Mouse (Mus musculus) layer of hippocampus, adult 9-11 months (tissue): ENCODE results near the gene Cmc1.
A peak's percentile ranks its signal among the peaks of the same experiment; 100 is the strongest.
"Not testable (repeated sequence)": the region's sequence is repeated elsewhere in the genome, so short reads cannot be mapped to it uniquely, and the experiment has no call there.

ENCODE experiments used
- DNase-seq: peaks from one replicate; pipeline ENCODE4 v3.0.0; 2022

Cmc1 gene

DNA sequence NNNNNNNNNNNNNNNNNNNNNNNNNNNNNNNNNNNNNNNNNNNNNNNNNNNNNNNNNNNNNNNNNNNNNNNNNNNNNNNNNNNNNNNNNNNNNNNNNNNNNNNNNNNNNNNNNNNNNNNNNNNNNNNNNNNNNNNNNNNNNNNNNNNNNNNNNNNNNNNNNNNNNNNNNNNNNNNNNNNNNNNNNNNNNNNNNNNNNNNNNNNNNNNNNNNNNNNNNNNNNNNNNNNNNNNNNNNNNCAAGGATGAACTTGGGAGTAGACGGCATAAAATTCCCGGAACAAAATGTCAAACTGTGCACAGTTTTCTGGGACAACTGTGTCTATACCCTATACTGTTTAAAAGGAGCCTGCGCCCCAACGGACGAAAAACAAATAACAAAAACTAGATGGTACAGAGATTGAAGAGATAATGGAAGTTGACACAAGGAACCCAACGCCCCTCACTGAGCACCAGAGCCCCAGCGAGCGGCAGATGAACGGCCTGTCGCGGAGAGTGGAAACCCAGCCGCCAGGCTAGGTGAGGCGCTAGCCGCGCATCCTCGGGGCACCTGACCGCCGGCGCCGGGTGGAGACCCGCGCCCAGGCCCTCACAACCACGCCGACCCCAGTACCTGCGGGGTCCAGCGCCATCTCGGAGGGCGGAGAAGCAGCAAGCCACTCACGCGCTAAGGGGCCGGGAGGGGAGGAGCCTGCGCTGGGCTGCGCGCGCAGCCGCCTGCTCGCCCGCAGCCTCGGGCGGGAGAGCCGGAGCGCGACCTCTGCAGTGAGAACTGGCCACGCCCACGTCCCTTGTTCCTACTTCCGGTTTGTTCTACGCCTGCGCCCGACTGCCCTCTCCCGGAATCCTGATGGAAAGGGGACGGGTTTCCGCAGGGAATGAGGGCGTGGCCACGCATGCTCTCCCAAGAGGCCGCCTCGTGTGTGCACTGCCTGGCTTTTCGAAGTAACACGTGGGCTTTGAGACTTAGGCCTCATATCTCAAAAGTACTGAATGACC lies at the start of gene Cmc1:
Gene Cmc1, minus strand, starts transcription at position 771 of the 996 bp plus-strand sequence.
- DNase-seq: peak; percentile 97

- no peak for DNase-seq
These were observed 48.6 kb upstream of the Cmc1 start for GRCm38 (mm10) chr9:118198557-118198956.

DNA sequence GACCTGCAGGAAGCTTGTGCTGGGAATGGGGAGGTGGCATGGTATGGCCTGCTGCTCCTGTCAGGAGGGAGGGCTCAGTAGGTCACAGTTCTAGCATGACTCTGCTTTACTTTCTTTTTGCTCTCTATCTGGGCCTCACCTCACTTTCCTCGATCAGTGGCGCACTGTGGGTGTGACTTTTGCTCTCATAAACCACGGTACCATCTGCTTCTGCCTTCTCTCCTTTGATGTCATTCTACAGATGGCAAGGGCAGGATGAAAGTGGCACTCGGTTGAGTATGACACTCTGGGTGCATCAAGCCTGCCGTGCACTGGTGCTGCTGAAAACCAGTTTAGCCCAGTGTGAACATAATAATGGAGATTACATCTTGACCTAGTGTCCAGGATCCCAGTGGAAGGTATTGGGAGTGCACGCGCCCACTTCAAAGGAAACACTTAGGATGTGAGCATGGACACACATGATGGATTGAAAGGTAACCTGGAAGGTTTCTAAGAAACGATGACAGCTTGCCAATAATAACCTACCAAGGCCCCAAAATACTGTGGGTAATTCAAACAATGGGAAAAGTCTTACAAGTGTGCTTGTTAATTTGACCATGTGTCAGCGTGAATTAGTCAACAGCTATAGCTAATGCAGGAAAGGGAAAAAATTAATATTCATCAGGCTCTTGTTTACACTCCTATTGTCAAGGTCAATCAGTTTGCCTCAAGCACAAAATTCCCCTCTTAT lies 46.8 kb upstream of the Cmc1 start:
- no peak for DNase-seq

- no peak for DNase-seq
These were observed 43.3 kb upstream of the Cmc1 start for GRCm38 (mm10) chr9:118193263-118193662.

DNA sequence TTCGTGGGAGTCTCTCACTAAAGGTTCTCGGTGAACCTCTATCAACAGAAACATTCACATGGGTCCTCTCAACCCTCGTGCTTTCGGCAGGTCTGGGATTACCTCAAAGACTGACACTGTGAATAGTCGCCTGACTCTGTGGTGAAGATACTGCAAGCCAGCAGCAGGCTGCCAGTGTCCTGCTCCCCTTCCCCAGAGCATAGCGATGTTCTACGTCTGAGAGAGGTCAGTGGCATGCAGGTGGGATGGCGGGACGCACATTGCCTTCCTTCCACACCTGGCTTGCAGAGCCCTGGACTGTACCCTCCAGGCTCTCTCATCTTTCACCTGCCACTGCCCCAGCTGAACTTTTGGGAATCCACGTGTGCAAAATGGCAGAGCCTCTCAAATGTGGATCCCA lies 41.3 kb upstream of the Cmc1 start:
- DNase-seq: no peak

- no peak for DNase-seq
These were observed 38.4 kb upstream of the Cmc1 start for GRCm38 (mm10) chr9:118188374-118188773.

DNA sequence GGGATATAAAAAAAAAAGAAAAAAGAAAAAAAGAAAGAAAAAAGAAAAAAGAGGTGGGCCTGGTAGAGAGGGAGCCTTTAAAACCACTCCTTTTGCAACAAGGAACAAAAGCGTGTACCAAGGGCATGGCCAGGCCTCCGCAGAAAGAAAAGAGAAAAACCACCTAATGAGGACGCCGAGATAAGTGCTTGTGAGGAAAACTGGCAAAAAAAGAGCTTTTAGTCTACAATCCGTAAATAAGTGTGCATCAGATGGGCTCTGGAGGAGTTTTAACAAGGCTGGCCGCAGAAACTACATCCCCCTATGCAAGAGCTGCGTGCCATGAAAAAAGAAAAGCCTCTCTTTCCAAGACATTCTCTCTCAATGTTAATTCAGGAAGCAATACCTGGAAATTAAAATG lies 37.4 kb upstream of the Cmc1 start:
- DNase-seq: no peak

- DNase-seq: no peak
These were observed 36.8 kb upstream of the Cmc1 start for GRCm38 (mm10) chr9:118186776-118187175.

DNA sequence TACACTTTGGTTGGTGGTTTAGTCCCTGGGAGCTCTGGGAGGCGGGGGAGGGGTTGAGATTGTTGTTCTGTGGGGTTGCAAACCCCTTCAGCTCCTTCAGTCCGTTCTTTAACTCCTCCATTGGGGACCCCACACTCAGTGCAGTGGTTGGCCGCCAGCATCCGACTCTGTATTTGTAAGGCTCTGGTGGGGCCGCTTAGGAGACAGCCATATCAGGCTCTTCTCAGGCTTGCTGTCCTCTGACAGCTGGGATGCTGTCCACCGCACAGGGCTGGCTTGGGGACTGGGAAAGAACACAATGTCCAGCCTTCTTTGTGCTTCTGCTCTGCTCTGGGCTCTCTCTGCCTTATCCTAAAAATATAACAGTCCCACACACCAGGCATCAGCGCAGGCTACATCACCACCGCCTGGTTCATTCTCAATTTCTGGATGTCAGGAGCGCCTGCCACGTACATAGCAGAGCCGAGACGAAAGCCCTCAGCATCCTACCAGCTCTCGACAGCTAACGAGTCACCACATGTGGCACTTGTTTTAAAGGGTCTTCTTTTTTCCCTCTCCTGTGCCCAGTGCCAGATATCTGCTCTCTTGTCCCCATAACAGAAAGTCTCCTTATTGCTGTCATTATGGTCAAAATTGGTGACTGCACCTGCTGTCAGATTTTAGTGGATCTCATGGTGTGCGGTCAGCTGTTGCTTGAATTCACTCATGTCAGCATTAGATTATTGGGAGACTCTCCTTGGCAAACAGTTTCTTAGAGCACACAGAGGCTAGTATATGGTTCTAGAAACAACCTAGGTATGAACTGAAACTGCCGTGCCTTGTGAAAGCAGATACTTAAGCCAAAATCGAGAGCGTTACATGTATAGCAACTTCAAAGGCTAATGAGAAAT lies 29.4 kb upstream of the Cmc1 start:
- DNase-seq: no peak

DNA sequence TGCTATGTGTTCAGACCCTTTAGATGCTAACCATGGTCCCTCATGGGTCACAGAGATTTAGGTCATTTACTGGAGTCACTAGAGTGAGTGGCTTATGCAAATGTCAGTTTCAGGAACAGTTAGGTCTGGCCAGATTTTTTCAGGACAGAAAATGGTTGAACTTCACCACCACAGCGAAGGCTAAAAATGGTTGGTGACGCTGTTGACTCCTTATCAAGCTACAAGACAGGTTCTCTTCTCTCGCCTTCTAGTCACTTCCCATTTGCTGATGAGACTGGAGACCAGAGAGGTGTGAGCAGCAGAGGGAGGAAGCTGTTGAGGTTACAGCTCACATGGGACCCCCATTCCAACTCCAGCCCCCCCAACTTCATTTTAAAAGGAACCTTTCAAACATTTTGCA lies 26.7 kb upstream of the Cmc1 start:
- DNase-seq: no peak

DNA sequence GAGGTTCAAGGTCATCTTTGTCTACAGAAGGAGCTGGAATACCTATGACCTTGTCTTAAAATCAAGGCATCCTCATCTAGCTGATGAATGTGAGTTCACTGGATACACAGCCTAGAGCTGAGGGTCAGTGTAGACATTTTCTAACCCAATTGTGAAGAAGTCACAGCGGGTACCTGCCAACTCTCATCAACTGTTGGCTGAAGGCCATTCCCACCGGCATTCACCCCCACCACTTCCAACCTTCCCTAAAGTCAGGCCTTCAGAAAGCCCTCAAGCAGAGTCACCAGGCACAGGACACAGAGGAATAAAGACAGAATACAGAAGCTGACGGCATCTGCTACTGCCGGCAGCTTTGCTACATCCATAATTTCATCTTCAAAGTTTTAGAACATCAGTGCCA lies 25.4 kb upstream of the Cmc1 start:
- DNase-seq: no peak

- DNase-seq: no peak
These were observed 23.1 kb upstream of the Cmc1 start for GRCm38 (mm10) chr9:118173086-118173485.

DNA sequence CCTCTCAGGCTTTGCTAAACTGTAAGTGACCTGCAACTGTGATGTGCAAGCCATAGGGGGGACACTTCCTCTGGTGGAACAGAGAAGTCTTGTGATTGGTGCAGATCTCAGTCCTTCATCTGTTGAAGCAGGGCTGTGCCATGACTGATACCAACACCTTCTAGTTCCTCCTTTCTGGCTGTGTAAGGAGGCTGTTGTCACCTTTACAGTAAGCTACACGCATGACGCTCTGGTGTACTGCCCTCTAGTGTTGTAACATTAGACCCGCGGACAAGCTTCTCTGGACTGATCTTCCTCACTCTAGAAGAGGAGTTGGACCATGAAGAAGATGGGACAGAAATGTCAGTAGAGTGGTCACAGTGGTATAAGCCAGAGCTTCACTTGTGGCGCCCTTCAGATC lies 18.6 kb upstream of the Cmc1 start:
- DNase-seq: no peak

DNA sequence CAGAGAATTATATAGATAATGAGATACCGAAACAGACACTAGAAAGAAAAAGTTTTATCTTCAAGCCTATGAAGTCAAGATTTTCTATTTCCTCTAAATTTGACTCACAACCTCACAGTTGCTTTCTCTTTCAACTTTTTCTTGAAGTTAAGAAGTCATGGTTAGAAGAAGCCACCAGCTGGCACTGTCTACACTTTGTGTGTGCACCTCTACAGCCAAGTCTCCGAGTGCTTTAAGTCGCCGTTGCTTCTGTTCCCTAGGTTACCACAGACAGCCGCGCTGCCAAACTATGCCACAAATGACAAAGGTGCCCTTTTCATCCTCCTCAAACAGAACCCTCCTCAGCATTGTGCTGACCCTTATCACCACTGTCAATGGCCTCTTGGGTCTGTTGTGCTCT lies 17.6 kb upstream of the Cmc1 start:
- no peak for DNase-seq

DNA sequence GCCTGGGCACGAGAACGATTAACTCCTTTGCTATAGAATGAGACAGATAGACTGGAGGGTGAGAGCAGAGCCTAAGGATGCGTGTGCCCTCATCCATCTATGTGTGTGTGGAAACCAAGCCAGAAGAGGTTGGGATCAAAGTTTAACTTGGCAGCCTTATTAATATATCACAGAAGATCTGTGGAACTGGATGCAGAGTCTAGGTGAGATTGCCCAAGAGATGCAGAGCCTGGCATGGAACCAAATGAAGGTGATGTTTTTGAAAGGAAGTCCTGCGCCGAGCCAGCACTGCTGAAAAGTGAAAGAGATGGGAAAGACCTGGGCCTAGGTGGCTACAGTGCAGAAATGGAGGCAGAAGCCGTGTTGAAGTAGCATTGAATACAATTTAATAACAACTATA lies 11.6 kb upstream of the Cmc1 start:
- DNase-seq: no peak

GRCm38 (mm10) chr9:118159936-118160335 lies 10.0 kb upstream of the Cmc1 start:
- DNase-seq: no peak

DNA sequence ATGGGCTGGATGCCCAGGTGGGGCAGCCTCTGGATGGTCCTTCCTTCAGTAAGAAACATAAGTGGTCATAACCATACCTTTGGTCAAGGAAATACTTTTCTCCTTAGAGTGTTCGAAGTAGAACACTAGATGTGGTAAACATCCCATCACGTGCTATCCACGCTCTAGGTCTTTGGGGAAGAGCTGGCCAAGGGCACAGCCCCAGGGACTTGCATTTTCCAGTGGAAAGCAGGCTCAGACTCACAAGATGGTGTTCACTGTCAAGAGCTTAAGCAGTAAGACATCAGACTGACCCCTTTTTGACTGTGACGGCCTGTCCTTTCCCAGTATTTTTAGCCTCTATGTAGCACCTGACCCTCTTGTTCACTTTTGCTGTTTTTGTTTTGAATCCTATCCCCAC lies 8.2 kb upstream of the Cmc1 start:
- DNase-seq: no peak

- DNase-seq: no peak
These were observed 7.3 kb upstream of the Cmc1 start for GRCm38 (mm10) chr9:118157234-118157633.

GRCm38 (mm10) chr9:118154666-118155065 lies 4.7 kb upstream of the Cmc1 start:
- no peak for DNase-seq

GRCm38 (mm10) chr9:118151221-118151507 lies 1.2 kb upstream of the Cmc1 start:
- no peak for DNase-seq

GRCm38 (mm10) chr9:118150429-118151220 lies 648 bp upstream of the Cmc1 start:
- DNase-seq: peak; percentile 11

DNA sequence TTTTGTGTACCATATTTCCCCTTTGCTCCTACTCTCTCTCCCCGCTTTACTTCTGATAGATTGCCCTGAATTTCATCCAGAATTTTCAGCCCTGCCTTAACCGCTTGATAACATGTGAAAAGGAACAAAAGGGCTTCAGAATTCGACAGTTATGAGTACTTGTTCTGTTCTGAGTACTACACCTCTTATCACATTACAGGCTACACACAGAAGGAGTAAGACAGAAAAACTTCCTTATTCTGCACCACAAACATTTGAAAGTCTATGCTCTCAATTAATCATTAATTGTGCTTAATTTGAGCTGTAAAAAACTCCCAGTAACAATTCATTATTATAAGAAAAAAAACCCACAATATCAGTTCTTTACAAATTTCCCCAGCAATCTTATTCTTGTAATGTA lies 9.6 kb downstream of the Cmc1 start:
- not testable (repeated sequence) for DNase-seq

DNA sequence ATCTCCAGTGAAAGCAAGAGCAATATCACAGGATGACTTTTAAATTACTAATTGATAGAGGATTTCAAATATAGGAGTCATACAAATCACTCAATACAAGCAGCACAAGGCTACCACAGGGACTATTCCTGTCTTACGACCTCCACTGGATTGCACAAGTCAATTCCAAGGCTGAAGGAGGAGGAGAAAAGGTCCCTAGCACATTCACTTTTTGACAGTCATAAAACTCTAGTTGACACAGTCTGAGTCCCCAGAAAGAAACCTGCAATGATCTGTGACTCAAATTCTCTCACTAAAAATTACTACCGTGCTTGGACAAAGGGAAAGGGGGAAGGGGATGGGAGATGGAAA lies 39.6 kb downstream of the Cmc1 start:
- no peak for DNase-seq
